Mouse (Mus musculus) frontal cortex, postnatal 36 days (tissue): ENCODE measurements at regions not wholly inside any gene's neighbourhood (a gene's known extent, or its start where the extent isn't known, plus 50 kb on each side); places are given as distances from the start of the nearest gene placed in this dataset.

Source experiments
- DNase-seq, 2 experiments: peaks; one replicate each; pipeline ENCODE4 v3.0.0; 2022; ENCODE audit warnings: low spot score in 2 of 2

DNA sequence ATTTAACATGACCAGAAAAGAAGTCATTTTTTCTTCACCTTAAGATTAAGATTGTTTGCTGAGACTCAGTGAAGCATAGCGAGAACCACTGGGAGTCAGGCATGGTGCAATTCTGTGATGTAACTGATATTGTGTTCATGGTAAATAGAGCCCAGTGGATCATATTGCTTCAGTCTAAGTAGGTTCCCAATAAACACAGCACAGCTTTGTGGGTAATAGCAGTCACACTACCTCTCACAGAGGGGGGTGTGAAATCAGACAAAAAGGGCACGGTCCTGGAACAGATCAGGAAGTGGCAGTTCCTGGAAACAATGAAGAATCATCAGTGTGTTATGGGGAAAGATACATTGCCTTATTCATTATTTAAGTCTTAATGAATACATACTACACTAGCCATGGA lies 84.1 kb upstream of the Nampt start:
- no peak for DNase-seq

DNA sequence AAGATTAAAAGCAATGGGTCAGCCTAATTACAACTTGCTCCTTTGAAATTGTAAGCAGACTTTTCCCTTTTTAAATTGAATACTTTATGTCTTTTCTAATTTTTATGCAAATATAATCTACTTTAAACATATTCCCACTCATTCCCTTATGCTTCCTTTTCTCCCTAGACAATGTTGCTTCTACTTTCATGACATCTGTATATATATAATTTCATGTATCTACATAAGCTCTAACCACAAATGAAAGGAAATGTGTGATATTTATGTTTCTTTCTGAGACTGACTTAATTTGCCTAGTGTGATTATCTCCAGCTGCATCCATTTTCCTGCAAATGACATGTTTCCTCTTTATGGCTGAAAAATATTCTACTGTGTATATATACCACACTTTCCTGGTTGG lies 77.9 kb upstream of the Nampt start:
- no peak for DNase-seq

DNA sequence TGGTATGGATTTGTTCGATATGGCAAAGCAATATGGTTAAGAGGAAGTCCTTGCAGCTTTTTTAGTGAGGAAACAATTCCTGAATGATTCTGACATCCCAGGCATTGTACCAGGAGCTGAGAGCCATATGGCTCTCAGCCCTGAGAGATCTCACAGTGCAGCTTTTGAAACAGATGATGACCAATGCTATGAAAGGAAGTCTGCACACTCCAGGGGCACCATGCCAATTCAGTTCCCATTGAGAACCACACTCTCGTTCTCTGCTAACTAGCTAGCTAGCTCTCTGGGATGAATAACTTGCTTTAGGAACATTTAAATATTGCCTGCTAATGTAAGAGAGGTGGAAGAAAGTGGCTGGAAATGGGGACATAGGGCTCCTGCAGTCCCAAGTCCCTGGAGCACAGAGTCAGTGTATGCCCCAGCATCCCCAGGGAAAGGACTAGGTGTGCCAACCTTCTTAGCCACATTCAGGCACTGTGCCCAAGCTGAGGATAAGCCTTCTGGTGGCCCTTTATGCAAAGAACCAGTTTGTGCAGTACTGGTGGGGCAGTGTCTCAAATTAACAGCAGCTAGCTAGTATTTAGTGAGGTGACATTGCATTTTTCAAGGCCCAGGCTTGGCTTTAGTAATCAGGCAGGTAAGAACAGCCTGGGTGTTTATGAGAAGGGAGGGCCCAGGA lies 61.8 kb upstream of the Nampt start:
- DNase-seq = peak; percentile 12 to 45

DNA sequence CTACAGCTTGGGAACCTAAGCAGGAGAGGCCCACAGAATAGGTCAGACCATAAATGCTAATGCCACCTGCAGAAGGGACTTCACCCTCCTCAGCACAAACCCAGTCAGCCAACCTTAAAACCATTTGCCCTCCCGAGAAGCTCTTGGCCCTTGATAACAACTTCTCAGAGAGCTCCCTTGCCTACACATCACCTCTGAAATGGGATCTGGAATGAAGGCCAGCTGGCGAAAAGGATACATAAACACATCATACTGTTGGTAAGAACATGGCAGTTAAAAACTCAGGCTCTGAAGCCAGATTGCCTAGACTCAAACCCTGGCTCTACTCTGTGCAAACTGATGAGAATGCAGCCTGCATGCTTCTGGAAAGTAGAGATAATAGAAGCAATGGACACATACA lies 61.2 kb upstream of the Nampt start:
- no peak for DNase-seq

DNA sequence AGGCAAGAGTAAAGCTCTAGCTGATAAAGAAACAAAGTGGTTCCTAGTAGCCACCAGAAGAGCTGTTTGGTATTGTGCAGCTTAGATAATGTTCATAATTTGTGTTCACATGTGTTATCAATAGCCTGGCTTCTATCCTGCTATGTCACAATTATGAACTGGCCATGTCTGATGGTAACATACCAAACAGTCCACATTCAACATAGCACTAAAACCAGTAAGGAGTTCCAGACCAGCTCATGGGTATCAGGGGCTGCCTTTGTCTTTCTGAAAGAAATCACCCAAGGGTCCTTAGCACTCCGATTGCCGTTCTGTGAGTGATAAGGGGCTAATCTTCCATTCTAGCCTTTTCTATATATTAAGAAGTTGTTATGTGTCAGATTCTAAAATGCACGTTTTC lies 58.7 kb upstream of the Nampt start:
- no peak for DNase-seq

DNA sequence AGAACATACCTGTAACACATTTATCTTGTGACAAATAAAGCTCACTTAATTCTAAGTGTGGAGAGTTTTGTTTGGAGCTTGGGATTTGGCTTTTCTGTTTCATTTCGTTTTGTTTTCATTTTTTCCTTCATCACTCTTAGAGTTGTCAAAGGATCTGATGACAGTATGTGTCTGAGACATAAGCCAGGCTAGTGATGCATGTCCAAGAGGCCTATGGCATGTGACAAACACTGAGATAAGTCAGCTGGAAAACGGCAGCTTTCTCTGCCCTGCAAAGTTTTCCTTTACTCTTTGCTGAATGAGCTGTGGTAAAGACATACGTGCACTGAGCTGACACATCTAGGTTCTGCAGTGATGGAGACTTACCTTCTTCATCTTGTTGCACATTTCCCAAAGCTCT lies 58.3 kb upstream of the Nampt start:
- DNase-seq = no peak

DNA sequence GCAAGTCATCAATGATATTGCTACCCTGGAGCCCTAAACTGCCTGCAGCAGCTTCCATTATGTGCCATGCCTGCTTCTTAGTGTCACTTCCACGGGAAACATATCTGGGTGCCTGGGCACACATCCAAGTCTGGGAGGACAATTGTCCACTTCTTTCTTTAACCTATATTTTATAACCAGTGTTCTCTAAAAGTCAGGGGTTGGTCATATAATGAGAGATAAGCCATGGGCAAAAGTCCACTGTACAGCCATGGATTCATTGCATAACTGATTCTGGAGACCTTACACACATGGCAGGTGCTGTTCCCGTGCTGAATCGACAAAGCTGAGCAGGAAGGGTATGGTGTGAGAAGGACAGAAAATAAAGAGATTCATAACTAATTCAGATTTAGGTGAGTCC lies 55.1 kb upstream of the Nampt start:
- no peak for DNase-seq

DNA sequence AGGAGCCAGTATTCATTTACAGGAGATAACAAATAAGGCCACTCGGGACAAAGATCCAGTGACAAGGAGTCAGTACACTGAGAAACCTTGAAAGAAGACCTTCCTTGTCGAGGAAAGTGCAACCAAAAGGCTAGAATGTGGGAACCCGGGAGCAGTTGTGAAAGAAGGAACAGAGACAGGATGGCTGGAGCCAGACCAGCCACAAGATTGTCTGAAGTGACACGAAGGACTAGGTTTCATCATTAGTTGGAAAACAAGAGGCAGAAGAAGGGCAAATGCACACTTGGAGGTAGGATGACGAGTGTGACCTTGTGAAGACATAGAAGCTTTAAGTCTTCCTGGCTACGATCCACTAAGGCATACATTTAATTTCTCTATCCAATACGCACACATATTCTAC lies 54.6 kb upstream of the Nampt start:
- DNase-seq = no peak

DNA sequence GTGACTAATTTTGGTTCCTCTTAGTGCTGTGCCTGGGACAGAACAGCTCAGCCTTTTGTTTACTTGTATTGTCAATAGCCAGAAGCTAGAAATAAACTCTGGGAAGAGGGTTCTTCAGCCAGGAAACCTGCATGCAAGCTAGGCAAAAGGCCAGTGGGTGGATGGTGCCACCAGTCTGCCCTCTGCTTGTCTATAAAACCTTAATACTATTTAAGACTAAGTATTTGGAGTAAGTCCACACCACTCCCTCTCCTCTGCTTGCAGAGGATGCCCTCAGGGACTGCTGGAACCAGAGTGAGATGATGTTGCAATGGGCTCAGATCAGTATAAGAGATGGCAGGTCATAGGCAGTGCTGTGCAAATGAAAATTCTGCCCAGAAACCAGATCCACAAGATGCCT lies 53.5 kb upstream of the Nampt start:
- DNase-seq = no peak

DNA sequence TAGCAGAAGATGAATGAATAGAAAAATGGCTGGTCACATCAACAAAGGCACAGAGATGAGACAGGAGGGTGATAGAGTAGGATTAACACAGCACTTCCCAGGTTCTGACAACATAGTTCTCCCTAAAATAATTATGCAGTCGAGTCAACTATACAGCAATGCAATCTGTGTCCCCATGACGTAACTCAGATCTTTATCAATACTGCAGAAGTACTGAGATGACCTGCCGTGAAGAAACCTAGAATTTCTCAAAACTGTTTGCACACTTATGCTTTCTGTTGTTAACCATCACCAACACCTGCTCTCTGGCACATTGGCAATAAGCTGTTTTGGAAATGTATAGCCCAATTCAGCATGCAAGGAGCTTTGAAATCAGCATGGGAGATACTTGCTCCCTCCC lies 52.8 kb upstream of the Nampt start:
- DNase-seq = no peak

DNA sequence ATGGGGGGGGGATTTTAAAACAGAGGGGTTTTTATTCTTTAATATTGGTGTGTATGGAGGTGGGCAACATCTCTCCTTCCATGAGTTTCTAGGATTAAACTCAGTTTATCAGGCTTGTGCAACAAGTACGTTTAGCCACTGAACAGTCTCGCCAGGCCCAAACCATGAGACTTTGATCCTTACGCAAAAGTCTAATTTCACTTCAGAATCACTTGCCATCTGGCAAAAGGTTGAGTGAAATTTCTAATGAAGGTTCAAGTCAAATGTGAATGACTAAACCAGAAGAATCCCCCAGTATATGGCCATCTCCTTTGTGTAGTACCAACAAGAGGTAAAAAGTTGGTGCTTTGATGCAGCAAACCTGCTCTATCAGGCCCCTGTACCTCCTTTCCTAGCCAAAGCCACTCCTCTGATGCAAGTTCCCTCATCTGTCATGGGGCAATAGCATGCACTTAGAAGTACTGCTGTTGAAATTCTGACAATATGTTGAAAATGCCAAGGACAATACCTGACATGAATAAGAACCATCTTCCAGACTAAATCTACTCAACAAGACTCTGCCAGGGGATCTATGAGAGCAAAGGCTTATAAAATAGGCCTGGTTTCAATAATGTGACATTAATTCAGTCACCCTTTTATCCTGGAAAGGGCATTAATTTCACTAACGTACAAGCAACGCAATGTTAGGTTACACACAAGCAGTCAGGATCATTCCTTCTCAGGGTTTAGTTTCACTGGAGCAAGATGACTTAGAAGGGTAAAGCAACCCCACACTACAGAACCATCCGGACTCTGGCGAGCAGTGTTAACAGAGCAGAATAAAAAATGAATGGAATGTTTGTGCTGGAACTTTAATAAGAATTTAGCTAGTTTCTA lies 51.9 kb upstream of the Nampt start:
- no peak for DNase-seq

DNA sequence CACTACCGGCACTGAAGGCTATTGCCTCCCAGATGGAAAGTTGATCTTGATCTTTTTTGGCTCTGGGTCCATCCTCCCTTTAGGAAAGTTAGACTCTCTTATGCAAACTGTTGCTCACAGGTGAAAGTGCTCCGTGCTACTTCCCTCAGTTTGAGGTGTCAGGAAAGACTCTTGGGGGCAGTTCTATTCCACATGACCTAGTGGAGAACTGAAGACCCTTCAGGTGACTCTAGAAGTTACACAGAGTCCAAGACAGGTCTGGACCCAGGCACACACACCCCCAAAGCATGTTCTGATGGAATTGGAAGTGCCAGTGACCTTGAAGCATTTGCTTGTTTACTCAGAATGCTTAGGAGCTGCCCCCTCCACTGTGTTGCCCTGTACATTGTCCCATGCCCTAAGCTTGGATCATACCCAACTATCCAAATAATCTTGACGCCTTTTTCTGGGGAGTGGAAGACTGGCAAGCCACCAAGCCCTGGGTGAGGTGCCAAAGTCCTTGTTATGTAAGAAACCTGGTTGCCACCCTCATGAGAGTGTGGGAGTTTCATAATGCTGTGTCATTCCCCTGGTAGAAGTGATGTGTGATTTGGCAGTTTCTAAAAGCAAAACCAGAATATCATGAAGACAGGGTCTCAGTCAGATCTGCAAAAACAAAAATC lies 51.1 kb upstream of the Nampt start:
- DNase-seq = peak; percentile 11 to 27

DNA sequence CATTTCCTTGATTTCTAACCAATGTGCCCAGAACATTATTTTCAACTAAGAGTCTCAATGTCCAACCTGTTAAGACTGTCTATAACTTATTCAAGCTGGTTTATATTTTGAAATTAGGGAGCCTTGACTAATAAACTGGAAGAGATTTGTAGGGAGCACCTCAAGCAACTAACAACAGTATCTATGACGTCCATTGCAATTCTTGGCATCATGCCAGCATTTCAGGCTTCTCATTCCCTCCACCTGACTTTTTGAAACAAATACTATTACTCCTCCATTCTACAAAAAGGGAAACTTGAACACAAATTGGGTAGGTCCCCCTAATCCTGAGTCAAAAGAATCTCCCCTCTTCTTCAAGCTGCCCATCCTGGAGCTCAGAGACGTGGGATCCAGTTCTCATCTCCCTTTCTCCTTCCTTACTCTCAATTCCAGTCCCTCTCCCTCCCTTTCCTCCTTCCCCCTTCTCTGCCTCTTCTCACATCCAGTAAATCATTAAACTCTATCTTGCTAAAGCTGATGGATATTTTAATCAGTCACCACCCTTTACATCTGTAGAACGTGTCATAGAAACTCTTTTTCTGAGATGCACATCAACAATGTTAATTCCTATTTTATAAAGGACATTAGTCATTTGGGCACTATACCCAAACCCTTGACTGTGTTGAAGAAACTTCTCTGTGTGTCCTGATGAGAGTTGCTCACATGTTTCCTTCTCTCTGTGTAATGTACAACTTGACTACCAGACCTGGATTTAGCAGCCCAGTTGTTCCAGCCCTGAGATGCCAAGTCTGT lies 50.4 kb upstream of the Nampt start:
- DNase-seq = no peak
